Mouse (Mus musculus) embryo, embryonic 10 days (tissue): ENCODE results near the gene Tiam1.
A peak's percentile ranks its signal among the peaks of the same experiment; 100 is the strongest.

Experiments
- DNase-seq: peaks from one replicate; pipeline ENCODE4 v3.0.0-alpha.2; 2015; ENCODE audit warnings: low spot score

Tiam1 gene

GRCm38 (mm10) chr16:89785795-89786194 lies 357.8 kb downstream of the Tiam1 start:
- DNase-seq = no peak

GRCm38 (mm10) chr16:89779705-89780104 lies 363.9 kb downstream of the Tiam1 start:
- DNase-seq = no peak

DNA sequence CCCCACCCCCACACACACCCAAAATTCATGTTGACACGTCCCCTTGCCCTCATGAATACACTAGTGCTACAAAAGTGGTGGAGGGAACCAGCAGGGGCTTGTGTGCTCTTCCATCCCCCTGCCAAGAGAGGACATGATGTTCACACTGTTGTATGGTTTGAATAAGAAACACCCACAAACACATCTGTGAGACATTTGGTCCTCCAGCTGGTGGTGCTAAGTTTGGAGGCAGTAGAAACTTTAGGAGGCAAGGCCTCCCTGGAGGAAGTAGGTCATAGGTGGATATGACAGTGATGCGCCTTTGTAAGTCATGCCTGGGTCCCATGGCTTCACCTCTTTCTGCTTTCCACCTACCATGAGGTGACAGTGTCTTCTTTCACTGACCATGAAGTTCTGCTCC lies 366.1 kb downstream of the Tiam1 start:
- DNase-seq = no peak

DNA sequence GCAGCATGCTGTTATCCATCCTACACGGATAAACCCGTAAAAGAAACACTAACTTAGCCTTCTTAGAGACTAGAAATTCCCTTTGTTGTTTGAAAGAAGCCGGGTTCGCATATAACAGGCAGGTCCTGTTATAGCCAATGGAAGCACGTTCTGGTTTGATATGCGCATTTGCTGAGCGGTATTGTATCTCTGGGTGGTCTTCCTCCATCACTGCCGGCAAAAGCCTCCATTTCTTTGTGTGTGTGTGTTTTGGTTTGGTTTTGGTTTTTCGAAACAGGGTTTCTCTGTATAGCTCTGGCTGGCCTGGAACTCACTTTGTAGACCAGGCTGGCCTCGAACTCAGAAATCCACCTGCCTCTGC lies 369.0 kb downstream of the Tiam1 start:
- no peak for DNase-seq

GRCm38 (mm10) chr16:89773657-89774552 lies 369.7 kb downstream of the Tiam1 start:
- peak; percentile 95 for DNase-seq

DNA sequence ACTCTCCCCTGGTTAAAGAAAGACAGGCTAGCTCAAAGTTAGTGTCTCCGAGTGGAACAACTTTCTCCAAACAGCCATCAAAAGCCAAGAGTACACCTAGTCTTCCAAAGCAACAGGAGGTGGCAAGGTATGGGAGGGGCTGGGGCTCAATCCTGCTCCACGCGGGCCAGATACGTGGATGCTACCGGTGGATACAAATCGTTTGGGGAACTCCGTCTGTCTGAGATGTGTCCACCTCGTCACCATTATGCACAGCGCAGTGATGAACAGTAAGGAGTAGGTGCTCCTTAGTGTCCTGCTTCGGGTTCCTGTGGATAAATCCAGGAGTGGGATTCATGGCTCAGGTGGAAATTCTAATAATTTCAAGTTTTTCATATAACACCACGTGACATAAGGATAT lies 377.6 kb downstream of the Tiam1 start:
- no peak for DNase-seq

DNA sequence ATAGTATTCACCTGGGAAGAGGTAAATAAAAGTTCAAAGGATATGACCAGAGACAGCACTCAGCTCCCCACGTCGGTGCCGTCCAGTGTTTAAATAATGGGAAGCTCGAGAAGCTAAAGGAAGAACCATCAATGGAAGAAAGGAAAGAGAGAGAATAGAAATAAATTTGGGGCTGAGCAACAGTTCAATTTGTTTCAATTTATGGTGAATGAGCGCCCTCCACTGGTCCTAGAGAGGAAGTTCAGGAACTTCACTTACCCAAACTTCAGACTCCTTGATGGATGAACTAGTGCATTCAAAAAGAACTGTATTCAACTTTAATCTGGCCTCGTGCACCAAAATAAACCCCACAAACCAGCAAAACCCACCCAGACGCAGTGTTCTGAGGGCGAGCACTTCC lies 378.1 kb downstream of the Tiam1 start:
- peak; percentile 68 for DNase-seq

DNA sequence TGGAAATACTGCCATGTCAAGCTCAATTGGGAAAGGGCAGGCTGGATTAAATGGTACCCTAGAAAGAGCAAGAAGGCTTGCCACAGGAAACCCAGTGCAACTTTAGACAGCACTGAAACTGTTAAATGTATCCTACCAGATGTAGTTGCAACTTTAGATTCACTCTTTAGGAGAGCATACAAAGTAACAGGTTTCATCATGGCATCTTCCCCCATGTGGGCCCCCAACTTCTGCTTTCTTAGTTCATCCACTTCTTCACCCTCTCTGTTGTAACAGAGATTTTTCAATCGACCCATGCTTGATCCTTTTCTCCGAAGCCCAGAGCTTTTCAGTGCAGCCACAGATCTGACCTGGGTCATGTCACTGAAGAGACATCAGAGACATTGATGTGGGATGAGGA lies 379.8 kb downstream of the Tiam1 start:
- no peak for DNase-seq

DNA sequence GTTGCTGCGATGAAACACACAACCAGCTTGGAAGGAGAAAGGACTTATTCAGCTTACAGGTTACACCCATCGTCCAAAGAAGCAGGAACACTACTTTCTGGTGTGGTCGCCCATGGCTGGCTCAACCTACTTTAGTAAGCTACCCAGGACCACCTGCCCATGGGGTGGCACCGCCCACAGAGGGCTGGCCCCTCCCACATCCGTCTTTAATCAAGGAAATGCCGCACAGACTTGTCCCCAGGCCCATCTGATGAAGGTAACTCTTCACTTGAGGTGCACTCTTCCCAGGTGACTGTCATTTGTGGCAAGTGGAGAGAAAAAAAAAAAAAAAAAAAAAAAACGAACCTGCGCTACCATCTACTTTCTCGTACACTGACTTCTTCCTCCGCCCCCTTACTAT lies 381.0 kb downstream of the Tiam1 start:
- no peak for DNase-seq

GRCm38 (mm10) chr16:89762096-89762495 lies 381.5 kb downstream of the Tiam1 start:
- DNase-seq = no peak

DNA sequence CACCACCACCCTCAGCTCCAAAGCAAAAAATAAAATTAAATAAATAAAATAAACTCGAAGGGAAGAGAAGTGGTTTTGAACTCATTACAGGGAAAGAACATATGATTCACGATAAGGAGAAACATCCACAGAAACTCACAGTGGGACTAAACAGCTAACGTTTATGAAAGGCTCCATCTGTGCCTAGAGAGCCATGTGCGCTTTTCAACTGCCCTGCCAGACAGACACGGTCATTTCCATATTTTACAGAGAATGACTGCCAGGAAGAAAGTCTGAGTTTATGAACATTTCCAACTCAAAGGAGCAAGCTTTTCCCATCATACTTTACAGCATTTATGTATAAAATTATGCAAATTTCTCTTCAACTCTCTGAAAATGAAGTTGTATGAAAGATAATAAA lies 386.2 kb downstream of the Tiam1 start:
- DNase-seq = no peak

DNA sequence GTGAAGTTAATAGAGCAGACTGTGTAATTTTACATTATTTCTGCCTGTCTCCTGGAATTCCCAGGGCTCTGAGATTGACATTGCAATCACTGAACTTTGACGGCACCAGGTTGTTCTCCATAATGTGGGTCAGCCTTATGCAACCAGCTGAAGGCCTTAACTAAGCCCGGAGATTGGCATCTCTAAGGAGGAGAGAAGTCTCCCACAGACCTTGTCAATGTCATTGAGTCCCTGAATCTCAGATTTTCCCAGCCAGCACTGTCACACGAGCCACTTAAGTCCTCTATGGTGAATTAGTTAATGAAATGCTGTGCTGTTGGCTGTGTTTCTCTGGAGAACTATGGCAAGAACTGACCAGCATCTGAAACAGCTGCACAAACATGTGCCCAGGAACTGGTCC lies 388.9 kb downstream of the Tiam1 start:
- DNase-seq = no peak

DNA sequence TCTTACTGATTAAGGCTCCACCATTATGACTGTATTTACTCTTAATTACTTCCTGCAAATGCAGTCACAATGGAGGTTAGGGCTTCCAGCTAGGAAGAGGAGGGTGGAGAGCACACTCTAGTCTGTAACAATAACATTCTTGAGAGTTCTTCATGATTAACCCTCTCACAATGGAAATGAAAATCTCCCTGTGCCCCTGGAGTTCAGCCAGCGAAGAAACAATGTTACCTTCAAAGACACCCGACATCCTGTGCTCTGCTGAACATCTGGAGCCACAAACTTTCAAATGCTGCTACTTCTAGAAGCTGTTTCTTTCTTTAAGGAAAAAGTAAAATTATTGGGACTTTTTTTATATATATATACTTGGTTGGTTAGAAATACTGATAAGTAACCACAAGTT lies 395.7 kb downstream of the Tiam1 start:
- no peak for DNase-seq

DNA sequence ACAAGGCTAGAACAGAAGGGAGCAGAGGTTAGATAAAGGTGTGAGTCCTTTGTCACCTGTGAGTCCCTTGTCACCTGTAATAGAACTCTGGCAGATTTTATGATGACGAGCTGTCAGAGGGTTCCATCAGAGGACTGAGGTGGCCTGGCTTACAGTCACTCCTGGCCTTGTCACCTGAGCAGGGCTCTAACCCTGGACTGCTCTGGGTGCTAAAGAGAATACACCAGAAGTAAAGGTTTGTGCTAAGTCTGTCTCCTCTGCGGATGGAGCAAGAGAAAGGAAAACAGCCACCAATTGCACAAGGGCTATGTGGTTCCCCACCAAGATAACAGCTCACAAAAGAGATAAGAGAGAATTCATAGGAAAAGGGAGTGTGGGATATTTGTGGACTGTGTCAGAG lies 404.0 kb downstream of the Tiam1 start:
- DNase-seq = no peak

DNA sequence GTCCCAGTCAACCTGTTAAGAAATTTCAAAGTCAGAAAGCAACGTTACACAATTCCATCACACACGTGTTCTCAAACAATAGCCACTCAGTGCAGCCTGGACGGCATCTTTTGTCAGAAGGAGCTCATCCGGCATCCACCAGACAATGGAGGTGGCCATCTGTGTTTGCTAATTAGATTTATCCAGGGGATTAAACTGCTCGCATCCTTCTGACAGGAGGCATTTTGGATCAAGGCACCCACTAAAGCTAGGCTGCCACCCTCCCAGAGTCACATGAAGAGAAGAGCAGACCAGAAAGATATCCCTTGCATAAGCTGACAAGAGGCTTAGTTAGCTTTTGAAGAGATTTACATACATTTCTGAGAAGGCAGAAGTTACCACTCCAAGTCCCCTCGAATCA lies 404.6 kb downstream of the Tiam1 start:
- peak; percentile 43 for DNase-seq
